Mouse (Mus musculus) heart, postnatal 0 days (tissue): ENCODE measurements around the gene Gm21970. TPM values are rescaled to one million over a fixed set of nuclear protein-coding genes. Genes with fewer than 3 reads are reported as not detected.

Experiments used
- ATAC-seq: fragments of 200-750 bp; cut with Nextera tagmentation; 2 replicates; pipeline ENCODE4 v1.8.0; 2017; ENCODE audit warnings: low read depth, moderate number of reproducible peaks, moderate library complexity; ENCODE audit not compliant: insufficient read depth
- DNase-seq: peaks from one replicate; pipeline ENCODE4 v3.0.0-alpha.2; 2016; ENCODE audit warnings: low spot score
- H3K27ac ChIP-seq: fragments of 300-500 bp; sonication (generic); 2 replicates; pipeline ENCODE4 v1.5.1; 2014; ENCODE audit warnings: low read depth, mild to moderate bottlenecking
- H3K27me3 ChIP-seq: fragments of 300-500 bp; sonication (generic); 2 replicates; pipeline ENCODE4 v1.6.1; 2014; ENCODE audit warnings: low read length, mixed read lengths; ENCODE audit not compliant: control insufficient read depth, insufficient read depth
- H3K36me3 ChIP-seq: fragments of 300-500 bp; sonication (generic); replicated peaks from 2 replicates; pipeline ENCODE4 v1.6.1; 2014; ENCODE audit warnings: low read length, mixed read lengths; ENCODE audit not compliant: control insufficient read depth, insufficient read depth
- H3K4me1 ChIP-seq: fragments of 300-500 bp; sonication (generic); 2 replicates; pipeline ENCODE4 v1.6.1; 2014; ENCODE audit warnings: antibody characterized with exemption; ENCODE audit not compliant: control insufficient read depth, insufficient read depth
- H3K4me2 ChIP-seq: fragments of 300-500 bp; sonication (generic); 2 replicates; pipeline ENCODE4 v1.6.1; 2014; ENCODE audit warnings: low read depth, mild to moderate bottlenecking, low read length, moderate library complexity
- H3K4me3 ChIP-seq: fragments of 300-500 bp; sonication (generic); 2 replicates; pipeline ENCODE4 v1.5.1; 2014; ENCODE audit warnings: low read depth, low read length
- H3K9ac ChIP-seq: fragments of 300-500 bp; sonication (generic); replicated peaks from 2 replicates; pipeline ENCODE4 v1.6.1; 2014; ENCODE audit warnings: low read depth, low read length, mixed read lengths
- H3K9me3 ChIP-seq: fragments of 300-500 bp; sonication (generic); replicated peaks from 2 replicates; pipeline ENCODE4 v1.6.1; 2016; ENCODE audit warnings: low read length; ENCODE audit not compliant: control insufficient read depth
- CTCF ChIP-seq: IDR thresholded peaks from 2 replicates; pipeline ENCODE4 v1.5.1; 2016; ENCODE audit warnings: antibody characterized with exemption, control low read depth, low read depth
- EP300 ChIP-seq: IDR thresholded peaks from 2 replicates; pipeline ENCODE4 v1.6.1; 2016; ENCODE audit warnings: antibody characterized with exemption, low read depth
- WGBS: fragments of 180-500 bp; shearing (Covaris S2); extraction: QIAGEN DNeasy Blood & Tissue Kit; methylation state at CpG from one replicate; pipeline ENCODE4 v1.1.7; 2014; 5-methylcytosine and 5-hydroxymethylcytosine counted together
- polyA plus RNA-seq: library from polyadenylated mRNA; unstranded; fragments of >200 nt; fragmentation: Nextera tagmentation; extraction: Ambion mirVana; gene quantifications from 2 replicates; pipeline ENCODE4 v1.2.1, GENCODE M21; 2015
- total RNA-seq: library from RNA; depleted of rRNA; stranded (reverse); fragments of >200 nt; gene quantifications from 2 replicates; pipeline ENCODE4 v1.2.3, GENCODE M21; 2014; ENCODE audit warnings: low replicate concordance

Gm21970 gene
- total and polyA plus RNA-seq, 2 experiments from 2014 or later = not detected

DNA sequence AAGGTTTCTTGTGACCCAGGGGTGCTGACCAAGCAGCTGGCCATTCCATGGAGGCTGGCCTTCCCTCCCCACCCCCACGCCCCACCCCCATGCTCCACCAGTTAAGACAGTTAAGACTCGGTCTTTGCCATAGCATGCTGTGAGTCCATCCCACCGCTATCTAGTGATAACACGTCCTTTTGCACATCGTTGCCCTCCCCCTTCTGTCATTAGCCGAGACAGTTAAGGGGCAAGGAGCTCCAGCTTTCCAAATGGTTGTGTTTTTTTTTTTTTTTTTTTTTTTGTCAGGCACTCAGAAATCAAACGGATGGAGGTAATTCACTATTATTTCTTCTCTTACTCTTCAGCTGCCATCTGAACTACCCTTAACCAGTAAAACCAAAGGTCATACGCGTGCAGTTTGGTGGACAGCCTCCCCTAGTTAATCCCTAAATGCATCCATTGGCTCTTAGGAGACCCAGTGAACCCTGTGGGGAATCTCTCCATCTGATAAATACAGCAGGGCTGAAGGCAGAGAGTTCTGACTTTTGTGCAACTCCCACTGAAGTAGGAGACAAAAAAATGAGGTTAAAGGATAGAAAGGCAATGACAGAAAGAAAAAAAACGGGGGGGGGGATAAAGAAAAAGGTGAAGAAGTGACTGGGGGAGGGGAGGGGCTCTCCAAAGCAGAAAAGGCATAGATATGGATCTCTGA, 5.5 kb downstream of the Gm21970 start:
- H3K4me2 ChIP-seq = no peak overlapping the region
- no peak for TF ChIP-seq EP300
- no peak for TF ChIP-seq CTCF
- H3K4me1 ChIP-seq = 0 out of 2 replicates have a peak, but pooled peaks cover 7% of the 10 kb centered on the region
- WGBS = 45% methylated on average over 10 of the region's 10 CpGs
- ATAC-seq (no peak), DNase-seq (no peak)
- H3K27me3 ChIP-seq = no peaks in the 10 kb centered on the region
- H3K4me3 ChIP-seq = no peak overlapping the region
- peaks cover 54% of the 10 kb centered on the region for H3K36me3 ChIP-seq
- H3K9me3 ChIP-seq = no peaks in the 10 kb centered on the region
- H3K9ac ChIP-seq = no peak overlapping the region
- H3K27ac ChIP-seq = no peak overlapping the region

DNA sequence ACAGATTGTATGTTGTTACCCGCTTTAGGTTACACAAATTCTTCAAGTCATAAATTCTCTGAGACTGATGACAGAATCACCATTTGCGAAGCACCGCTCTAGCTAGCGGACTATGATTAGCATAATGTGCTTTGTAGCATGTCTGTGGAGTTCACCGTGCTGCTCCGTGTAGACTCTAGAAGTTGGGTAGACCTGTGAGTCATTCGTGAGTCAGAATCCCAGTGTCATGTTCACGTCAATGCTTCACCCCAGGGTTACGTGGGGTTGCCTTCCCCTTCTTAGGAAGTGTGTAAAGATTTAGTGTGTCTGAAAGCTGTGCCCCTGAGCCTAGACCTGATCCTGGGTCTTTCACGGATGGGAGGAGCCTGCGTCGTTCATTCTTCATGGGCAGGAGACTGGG, 6.5 kb downstream of the Gm21970 start:
- DNase-seq (no peak), ATAC-seq (no peak)
- no peaks in the 10 kb centered on the region for H3K9me3 ChIP-seq
- no peak overlapping the region for H3K9ac ChIP-seq
- no peak overlapping the region for H3K4me2 ChIP-seq
- peaks cover 43% of the 10 kb centered on the region for H3K36me3 ChIP-seq
- no peak for TF ChIP-seq EP300
- TF ChIP-seq CTCF = no peak
- no peak overlapping the region for H3K27ac ChIP-seq
- H3K4me3 ChIP-seq = no peak overlapping the region
- H3K27me3 ChIP-seq = no peaks in the 10 kb centered on the region
- 0 out of 2 replicates have a peak, but pooled peaks cover 7% of the 10 kb centered on the region for H3K4me1 ChIP-seq
- WGBS = 90% methylated on average over 12 of the region's 12 CpGs

DNA sequence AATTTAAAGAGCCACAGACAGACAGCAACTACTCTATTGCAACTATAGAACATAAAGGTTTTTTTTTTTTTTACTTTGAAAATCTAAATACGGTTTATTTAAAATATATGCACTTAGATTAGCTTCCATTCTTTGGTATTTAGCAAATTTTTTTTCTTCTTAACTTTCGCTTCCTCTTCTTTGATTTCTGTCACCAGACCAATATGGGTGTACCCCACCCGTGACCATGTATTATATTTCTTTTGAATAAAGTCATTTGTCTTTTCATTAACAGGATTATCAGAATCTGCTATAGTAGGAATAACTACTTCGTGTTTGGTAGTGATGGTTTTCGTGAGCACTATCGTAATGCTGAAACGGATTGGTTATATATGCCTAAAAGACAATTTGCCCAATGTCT, 7.4 kb downstream of the Gm21970 start:
- DNase-seq (no peak), ATAC-seq (no peak)
- Histone ChIP-seq H3K9me3 (no peaks in the 10 kb centered on the region), H3K27ac (no peak overlapping the region), H3K27me3 (no peaks in the 10 kb centered on the region), H3K4me2 (no peak overlapping the region), H3K4me1 (0 out of 2 replicates have a peak, but pooled peaks cover 7% of the 10 kb centered on the region), H3K9ac (no peak overlapping the region), H3K4me3 (no peak overlapping the region), H3K36me3 (peaks cover 40% of the 10 kb centered on the region)
- TF ChIP-seq CTCF (no peak), EP300 (no peak)
- WGBS = 95% methylated on average over 7 of the region's 7 CpGs

DNA sequence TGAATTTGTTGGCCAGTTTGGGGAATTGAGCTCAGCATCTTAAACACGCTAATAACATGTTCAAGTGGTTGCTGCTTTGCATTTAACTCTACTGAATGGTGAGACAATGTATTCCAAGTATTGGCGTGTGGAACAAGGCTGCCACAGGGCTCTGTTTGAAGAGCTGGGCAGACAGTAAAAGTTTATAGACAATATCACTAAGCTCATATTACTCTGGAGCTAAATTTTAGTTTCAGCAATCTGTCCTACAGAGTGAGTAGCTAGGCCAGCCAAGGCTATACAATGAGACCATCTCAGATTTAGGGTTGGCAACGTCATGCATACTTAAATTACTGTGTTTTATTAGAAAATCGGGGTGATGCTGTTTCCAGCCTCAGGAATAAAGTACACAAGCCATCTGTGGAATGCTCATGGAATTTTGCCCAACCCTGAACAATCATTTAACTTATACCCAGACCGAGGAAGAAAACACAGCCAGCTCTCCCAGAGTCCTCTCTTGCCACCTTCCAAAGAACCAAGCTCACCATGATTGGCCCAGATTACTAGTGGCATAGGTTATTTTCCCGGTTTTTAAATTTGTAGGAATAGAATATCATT, 10.1 kb downstream of the Gm21970 start:
- H3K4me3 ChIP-seq = no peak overlapping the region
- H3K4me2 ChIP-seq = no peak overlapping the region
- H3K4me1 ChIP-seq = 0 out of 2 replicates have a peak, but pooled peaks cover 4% of the 10 kb centered on the region
- no peak for DNase-seq
- 79% methylated on average over 6 of the region's 6 CpGs for WGBS
- no peak for ATAC-seq
- no peaks in the 10 kb centered on the region for H3K27me3 ChIP-seq
- no peaks in the 10 kb centered on the region for H3K9me3 ChIP-seq
- no peak overlapping the region for H3K27ac ChIP-seq
- peaks cover 22% of the 10 kb centered on the region; the same call in 1 of the 2 replicates for H3K36me3 ChIP-seq
- no peak overlapping the region for H3K9ac ChIP-seq
- no peak for TF ChIP-seq CTCF
- TF ChIP-seq EP300 = no peak

DNA sequence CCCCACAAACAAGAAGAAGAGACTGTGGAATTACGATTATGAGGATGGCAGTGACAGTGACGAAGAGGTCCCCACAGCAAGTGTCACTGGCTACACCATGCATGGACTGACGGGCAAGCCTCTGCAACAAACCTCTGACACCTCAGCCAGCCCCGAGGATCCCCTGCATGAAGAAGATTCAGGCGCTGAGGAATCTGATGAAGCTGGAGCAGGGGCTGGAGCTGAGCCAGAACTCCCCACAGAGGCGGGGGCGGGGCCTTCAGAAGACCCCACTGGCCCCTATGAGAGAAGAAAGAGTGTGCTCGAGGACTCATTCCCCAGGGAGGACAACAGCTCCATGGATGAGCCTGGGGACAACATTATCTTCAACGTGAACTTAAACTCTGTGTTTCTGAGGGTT, 12.3 kb downstream of the Gm21970 start:
- peaks cover 14% of the 10 kb centered on the region for H3K4me1 ChIP-seq
- H3K4me2 ChIP-seq = no peak overlapping the region
- no peak for TF ChIP-seq EP300
- TF ChIP-seq CTCF = no peak
- DNase-seq = no peak
- no peak overlapping the region for H3K27ac ChIP-seq
- no peak overlapping the region for H3K4me3 ChIP-seq
- H3K36me3 ChIP-seq = peaks cover 13% of the 10 kb centered on the region; the same call in 1 of the 2 replicates
- WGBS = 63% methylated on average over 9 of the region's 9 CpGs
- no peak overlapping the region for H3K9ac ChIP-seq
- no peaks in the 10 kb centered on the region for H3K9me3 ChIP-seq
- H3K27me3 ChIP-seq = no peaks in the 10 kb centered on the region
- ATAC-seq = no peak

DNA sequence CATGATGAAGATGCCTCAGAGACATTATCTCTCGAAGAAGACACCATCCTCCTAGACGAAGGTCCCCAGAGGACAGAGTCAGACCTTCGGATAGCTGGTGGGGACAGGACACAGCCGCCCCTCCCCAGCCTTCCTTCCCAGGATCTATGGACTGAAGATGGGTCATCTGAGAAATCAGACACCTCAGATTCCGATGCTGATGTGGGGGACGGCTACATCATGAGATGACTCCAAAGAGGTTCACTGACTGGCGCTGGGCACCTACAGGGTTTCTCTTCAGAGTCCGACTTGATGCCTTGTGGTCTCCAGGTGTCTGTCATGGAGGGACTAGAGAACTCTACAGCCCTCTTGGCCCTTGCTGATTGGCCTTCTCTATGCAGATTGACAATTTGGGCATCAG, 12.7 kb downstream of the Gm21970 start:
- Histone ChIP-seq H3K4me1 (peaks cover 16% of the 10 kb centered on the region), H3K27me3 (no peaks in the 10 kb centered on the region), H3K4me3 (no peak overlapping the region), H3K9me3 (no peaks in the 10 kb centered on the region), H3K27ac (no peak overlapping the region), H3K36me3 (peaks cover 17% of the 10 kb centered on the region; the same call in 1 of the 2 replicates), H3K9ac (no peak overlapping the region), H3K4me2 (no peak overlapping the region)
- ATAC-seq = no peak
- no peak for DNase-seq
- no peak for TF ChIP-seq EP300
- TF ChIP-seq CTCF = no peak
- WGBS = 88% methylated on average over 8 of the region's 8 CpGs
